Mouse (Mus musculus) mature B cell (primary cell): ENCODE results near the gene Rps7.

Source experiments
- in situ Hi-C: fragments of 300-500 bp; cut with MboI; formaldehyde crosslinking; loops from 2 replicates; pipeline ENCODE4 v1.14.3; 2019

Gene Rps7

GRCm38 (mm10) chr12:28635535-28636476, at the start of gene Rps7:
Gene Rps7 (minus strand): TSS chr12:28635953.
- in situ Hi-C loops = loop anchor here (5.0 kb wide), 1 partner anchor 111 kb away; no protein-coding TSS in a partner anchor

GRCm38 (mm10) chr12:28684674-28685073, 48.9 kb upstream of the Rps7 start:
- in situ Hi-C loops = no loop called here

GRCm38 (mm10) chr12:28675925-28676209, 40.1 kb upstream of the Rps7 start:
- in situ Hi-C loops = no loop called here

GRCm38 (mm10) chr12:28675121-28675924, 39.6 kb upstream of the Rps7 start, which contains the start of gene Adi1:
Gene Adi1 (plus strand): TSS chr12:28675231.
- in situ Hi-C loops = no loop called here

- in situ Hi-C loops = no loop called here
These were observed 38.4 kb upstream of the Rps7 start for GRCm38 (mm10) chr12:28674038-28674720.

- in situ Hi-C loops = no loop called here
These were observed 31.5 kb upstream of the Rps7 start for GRCm38 (mm10) chr12:28667287-28667686.

GRCm38 (mm10) chr12:28666734-28667133, 31.0 kb upstream of the Rps7 start:
- in situ Hi-C loops = no loop called here

GRCm38 (mm10) chr12:28662628-28663027, 26.9 kb upstream of the Rps7 start:
- in situ Hi-C loops = no loop called here

GRCm38 (mm10) chr12:28649141-28650110, 13.7 kb upstream of the Rps7 start, which contains the start of gene Rnaseh1:
Gene Rnaseh1 (plus strand): TSS chr12:28649602.
- in situ Hi-C loops = no loop called here

- in situ Hi-C loops = loop anchor here (5.0 kb wide), 1 partner anchor 109 kb away; no protein-coding TSS in a partner anchor
These were observed 3.0 kb upstream of the Rps7 start for GRCm38 (mm10) chr12:28638778-28639177.

GRCm38 (mm10) chr12:28636543-28636942, 790 bp upstream of the Rps7 start:
- in situ Hi-C loops = loop anchor here (5.0 kb wide), 1 partner anchor 111 kb away; no protein-coding TSS in a partner anchor

- in situ Hi-C loops = loop anchor here (5.0 kb wide), 1 partner anchor 112 kb away; no protein-coding TSS in a partner anchor
These were observed 657 bp downstream of the Rps7 start for GRCm38 (mm10) chr12:28635058-28635534.

- in situ Hi-C loops = no loop called here
These were observed 7.3 kb downstream of the Rps7 start for GRCm38 (mm10) chr12:28628436-28628835.

GRCm38 (mm10) chr12:28627092-28627491, 8.7 kb downstream of the Rps7 start:
- in situ Hi-C loops = no loop called here

GRCm38 (mm10) chr12:28625407-28625806, 10.3 kb downstream of the Rps7 start:
- in situ Hi-C loops = no loop called here

- in situ Hi-C loops = no loop called here
These were observed 11.5 kb downstream of the Rps7 start for GRCm38 (mm10) chr12:28624251-28624650.

GRCm38 (mm10) chr12:28623195-28623594, 12.6 kb downstream of the Rps7 start, which contains the start of gene Colec11:
Gene Colec11 (minus strand): TSS chr12:28623377.
- in situ Hi-C loops = no loop called here

- in situ Hi-C loops = no loop called here
These were observed 13.1 kb downstream of the Rps7 start for GRCm38 (mm10) chr12:28622641-28623040.

- in situ Hi-C loops = no loop called here
These were observed 13.6 kb downstream of the Rps7 start for GRCm38 (mm10) chr12:28622167-28622532.

- in situ Hi-C loops = no loop called here
These were observed 14.1 kb downstream of the Rps7 start for GRCm38 (mm10) chr12:28621451-28622166.
